Mouse (Mus musculus) left cerebral cortex, adult 2 months (tissue): ENCODE results near the gene Gpn2. TPM values are rescaled to one million over a fixed set of nuclear protein-coding genes. Genes with fewer than 3 reads are reported as not detected.
A peak's percentile ranks its signal among the peaks of the same experiment; 100 is the strongest.

Experiments used
- DNase-seq, 2 experiments: peaks; one replicate each; pipeline ENCODE4 v3.0.0; 2021 to 2022; ENCODE audit warnings: low spot score in 2 of 2, mixed read lengths in 1 of 2; ENCODE audit errors: extremely low spot score in 1 of 2
- H3K27ac ChIP-seq: fragments of 200-600 bp; 2 replicates; pipeline ENCODE4 v1.8.1; 2022
- H3K4me3 ChIP-seq: fragments of 200-600 bp; 2 replicates; pipeline ENCODE4 v1.8.1; 2022
- CTCF ChIP-seq: fragments of 200-600 bp; IDR thresholded peaks from 2 replicates; pipeline ENCODE4 v1.8.1; 2022; ENCODE audit warnings: antibody characterized with exemption, mild to moderate bottlenecking, moderate library complexity
- intact Hi-C: fragments of 180-260 bp; cut with DNase I; formaldehyde crosslinking; loops from one replicate; pipeline ENCODE4 v1.15.1; 2025
- long read RNA-seq, 2 experiments: library from polyadenylated mRNA; stranded (forward); transcript quantifications; one replicate each; pipeline ENCODE4 v2.0.0; 2021; ENCODE audit warnings: borderline mapping rate in 2 of 2
- total RNA-seq, 2 experiments: library from RNA; stranded (reverse); gene quantifications; 2 replicates each; pipeline ENCODE4 v1.2.3; 2021

The Gpn2 gene
- total RNA-seq = 10 to 100 TPM in 1 of 2 experiments, 1 to 10 TPM in 1; 9.4 to 12.3 TPM
- long read RNA-seq, experiment 1, transcript Gpn2-201 (5 exons, 1,367 nt) = major isoform, 5 of 5 reads
- long read RNA-seq, experiment 1, partial matches to known transcripts = 0 of 5 reads
- long read RNA-seq, experiment 1, other reads (novel, unspliced or antisense) = 0 of 5 reads
- long read RNA-seq, experiment 2, partial matches to known transcripts = 0 of 3 reads
- long read RNA-seq, experiment 2, other reads (novel, unspliced or antisense) = 1 of 3 reads

DNA sequence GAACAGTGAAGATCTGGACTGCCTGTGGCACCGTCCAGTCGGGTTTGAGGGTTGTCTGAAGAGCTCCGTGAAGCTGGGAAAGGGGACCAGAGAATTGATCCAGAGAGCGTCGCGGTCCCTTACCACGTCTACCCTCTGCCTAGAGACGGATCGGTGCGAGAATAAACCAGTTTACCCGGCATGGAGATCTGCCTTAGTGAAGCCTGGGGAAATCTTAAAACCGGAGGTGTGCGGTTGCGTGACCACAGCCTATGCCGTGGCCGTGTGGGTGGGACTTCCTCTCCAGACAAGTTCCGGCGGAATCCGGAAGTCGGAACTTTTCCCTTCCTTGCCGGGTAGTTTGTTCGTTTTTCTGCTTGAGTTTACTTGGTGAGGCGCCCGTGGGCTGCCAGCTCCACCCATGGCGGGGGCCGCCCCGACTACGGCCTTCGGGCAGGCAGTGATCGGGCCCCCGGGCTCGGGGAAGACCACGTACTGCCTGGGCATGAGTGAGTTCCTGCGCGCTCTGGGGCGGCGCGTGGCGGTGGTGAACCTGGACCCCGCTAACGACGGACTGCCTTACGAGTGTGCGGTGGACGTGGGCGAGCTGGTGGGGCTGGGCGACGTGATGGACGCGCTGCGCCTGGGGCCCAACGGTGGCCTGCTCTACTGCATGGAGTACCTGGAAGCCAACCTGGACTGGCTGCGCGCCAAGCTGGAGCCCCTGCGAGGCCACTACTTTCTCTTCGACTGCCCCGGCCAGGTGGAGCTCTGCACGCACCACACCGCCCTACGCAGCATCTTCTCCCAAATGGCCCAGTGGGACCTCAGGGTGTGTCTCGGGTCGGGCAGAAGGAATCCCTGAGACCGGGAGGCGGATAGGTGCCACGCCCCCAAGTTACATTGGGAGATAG, at the start of gene Gpn2:
Gene Gpn2, plus strand, starts transcription at position 304 of the 893 bp plus-strand sequence.
- TF ChIP-seq CTCF = no peak
- DNase-seq = peak; percentile 79
- intact Hi-C loops = no loop called here
- peak within 1 kb of the TSS; percentile 92 for H3K27ac ChIP-seq
- peak within 1 kb of the TSS; percentile 72 for H3K4me3 ChIP-seq

DNA sequence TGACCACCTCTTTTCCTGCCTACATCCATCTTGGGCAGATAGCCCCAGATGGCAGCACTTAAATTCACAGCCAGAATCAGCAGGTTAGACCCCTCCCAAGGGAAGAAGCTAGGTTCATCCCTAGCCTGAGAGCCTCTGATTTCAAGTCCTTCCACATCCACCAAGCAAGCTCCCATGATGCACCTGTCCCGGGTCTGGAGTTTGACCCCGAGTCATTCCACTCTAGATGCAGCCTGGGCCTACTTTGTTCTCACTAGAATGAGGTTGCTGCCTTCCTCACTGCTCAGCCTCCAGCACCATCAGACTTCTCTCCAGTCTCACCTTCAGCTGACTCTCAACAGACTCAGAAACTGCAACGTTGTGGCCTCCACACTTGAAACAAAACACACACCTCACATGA, 48.1 kb upstream of the Gpn2 start:
- Histone ChIP-seq H3K27ac (no peak overlapping the region), H3K4me3 (no peak overlapping the region)
- TF ChIP-seq CTCF = no peak
- intact Hi-C loops = no loop called here
- no peak for DNase-seq

GRCm38 (mm10) chr4:133536652-133537051, 47.5 kb upstream of the Gpn2 start:
- Histone ChIP-seq H3K4me3 (no peak overlapping the region), H3K27ac (no peak overlapping the region)
- TF ChIP-seq CTCF = no peak
- DNase-seq = no peak
- intact Hi-C loops = no loop called here

GRCm38 (mm10) chr4:133545272-133546231, 38.6 kb upstream of the Gpn2 start, which contains the start of gene Nudc:
Gene Nudc, minus strand, starts transcription at chr4:133545996.
- intact Hi-C loops = no loop called here
- Histone ChIP-seq H3K4me3 (peak within 1 kb of the TSS; percentile 97), H3K27ac (peak within 1 kb of the TSS; percentile 87)
- no peak for TF ChIP-seq CTCF
- DNase-seq = peak; percentile 94

DNA sequence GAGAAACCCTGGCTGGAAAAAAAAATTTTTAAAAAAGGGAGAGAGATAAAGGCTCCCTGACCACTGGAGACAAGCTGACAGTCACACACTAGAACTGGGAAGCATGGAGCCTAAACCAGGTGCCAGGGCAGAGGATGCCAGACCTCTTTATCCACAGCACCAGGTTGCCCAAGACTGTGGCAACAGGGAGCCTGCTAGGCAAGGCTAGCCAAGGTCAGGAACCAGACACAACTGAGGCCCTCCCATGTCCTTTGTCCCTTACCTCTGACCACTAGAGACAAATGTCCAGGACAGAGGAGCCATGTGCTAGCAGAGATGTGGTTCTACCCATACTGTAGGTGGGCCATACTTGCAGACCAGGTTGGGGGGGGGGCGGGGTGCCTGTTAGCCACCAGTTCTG, 32.1 kb upstream of the Gpn2 start:
- no peak for TF ChIP-seq CTCF
- intact Hi-C loops = no loop called here
- DNase-seq = no peak
- no peak overlapping the region for H3K4me3 ChIP-seq
- no peak overlapping the region for H3K27ac ChIP-seq

DNA sequence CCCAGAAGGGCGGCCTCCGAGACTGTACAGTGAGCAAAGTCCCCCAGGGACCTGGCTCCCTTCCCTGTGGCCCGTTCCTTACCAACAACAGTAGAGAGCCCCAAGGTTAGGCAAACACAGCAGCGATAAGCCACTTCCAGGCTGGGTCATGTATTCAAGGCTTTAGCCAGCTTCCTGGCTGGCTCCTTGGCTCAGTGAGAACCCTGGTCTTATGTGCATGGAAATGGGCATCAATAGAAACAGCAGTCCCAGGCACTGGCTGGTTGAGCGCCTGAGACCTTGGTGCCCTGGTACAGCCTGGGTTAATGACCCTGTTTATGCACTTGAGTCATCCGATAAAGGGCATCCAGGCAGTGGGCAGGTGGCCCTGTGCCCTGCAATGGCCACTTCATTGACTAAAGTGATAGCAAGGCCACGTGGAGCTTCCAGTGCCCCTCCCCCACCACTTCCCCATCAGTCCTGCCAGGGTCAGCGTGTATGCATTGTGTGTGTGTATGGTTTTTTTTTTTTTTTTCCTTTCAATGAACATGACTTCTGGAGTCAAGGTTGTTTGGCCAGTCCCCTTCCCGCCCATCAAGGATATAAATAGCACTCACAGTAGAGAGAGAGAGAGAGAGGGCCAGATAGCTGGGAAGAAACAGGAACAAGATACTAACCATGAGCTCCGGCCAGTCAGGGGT, 31.3 kb upstream of the Gpn2 start, which contains the start of gene Nr0b2:
Gene Nr0b2, plus strand, starts transcription at position 609 of the 680 bp plus-strand sequence.
- TF ChIP-seq CTCF = no peak
- Histone ChIP-seq H3K4me3 (no peak within 1 kb of the TSS), H3K27ac (no peak within 1 kb of the TSS)
- no peak for DNase-seq
- intact Hi-C loops = no loop called here

DNA sequence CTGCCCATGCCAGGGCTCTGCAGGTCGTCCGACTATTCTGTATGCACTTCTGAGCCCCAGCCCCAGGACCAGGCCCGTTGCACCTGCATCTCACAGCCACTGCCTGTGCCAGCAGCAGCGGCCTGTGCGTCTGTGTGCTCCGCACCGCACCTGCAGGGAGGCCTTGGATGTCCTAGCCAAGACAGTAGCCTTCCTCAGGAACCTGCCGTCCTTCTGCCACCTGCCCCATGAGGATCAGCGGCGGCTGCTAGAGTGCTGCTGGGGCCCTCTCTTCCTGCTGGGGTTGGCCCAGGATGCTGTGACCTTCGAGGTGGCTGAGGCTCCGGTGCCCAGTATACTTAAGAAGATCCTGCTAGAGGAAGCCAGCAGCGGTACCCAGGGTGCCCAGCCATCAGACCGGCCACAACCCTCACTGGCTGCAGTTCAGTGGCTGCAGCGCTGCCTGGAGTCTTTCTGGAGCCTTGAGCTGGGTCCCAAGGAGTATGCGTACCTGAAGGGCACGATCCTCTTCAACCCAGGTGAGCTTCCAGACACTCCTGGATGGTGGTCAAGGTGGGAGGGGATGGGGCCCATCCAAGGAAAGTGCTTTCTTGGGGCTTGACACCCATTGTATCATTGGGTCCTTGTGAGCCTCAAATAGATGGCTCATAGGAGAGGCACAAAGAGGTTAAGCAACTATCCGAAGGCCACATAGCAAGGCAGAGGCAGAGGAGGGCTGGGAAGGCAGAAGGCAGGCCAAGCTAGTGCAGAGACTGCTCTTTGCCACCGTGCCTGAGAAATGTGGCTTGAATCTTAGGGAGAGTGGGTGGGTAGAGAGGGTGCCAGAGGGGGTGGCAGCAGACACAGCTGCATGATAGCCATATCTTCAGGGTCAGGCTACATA, 30.5 kb upstream of the Gpn2 start:
- intact Hi-C loops = no loop called here
- Histone ChIP-seq H3K4me3 (no peak overlapping the region), H3K27ac (no peak overlapping the region)
- DNase-seq = no peak
- no peak for TF ChIP-seq CTCF

GRCm38 (mm10) chr4:133557041-133557717, 27.0 kb upstream of the Gpn2 start:
- TF ChIP-seq CTCF = no peak
- DNase-seq = no peak
- intact Hi-C loops = no loop called here
- Histone ChIP-seq H3K4me3 (no peak overlapping the region), H3K27ac (no peak overlapping the region)

DNA sequence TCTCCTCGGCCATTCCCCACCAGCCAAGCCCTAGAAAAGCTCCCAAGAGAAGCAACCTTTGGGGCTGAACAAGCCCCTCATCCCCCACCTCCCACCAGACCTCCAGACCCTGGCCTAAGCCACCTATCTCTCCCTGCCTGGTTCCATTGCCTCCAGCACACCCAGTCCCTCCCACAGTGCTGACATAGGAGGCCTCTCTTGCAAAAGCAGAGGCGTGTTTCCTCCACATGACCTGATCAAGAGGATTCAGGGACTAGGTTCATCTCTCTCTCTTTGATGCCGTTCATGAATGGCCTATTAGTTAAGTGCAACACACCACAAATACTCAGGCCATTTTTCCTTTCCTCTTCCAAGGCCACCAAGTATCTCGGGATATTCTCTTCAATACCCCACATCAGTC, 24.3 kb upstream of the Gpn2 start:
- intact Hi-C loops = no loop called here

DNA sequence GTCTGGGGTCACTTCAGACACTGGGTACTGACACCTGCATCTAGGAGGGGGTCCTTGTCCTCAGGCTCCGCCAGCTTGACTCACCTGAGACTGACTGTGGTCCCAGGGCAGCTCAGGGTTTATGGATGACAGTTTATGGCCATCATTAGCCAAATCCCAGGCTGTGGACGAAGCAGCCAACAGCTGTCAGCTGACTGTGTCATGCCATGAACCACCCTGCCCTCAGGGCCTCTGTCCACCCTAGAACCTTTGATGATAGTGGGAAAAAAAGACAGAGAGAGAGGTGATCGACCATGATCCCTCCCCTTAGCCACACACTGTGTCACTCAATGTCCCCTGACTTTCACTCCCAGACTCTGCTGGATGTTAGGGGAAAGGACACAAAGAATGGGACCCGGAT, 22.5 kb upstream of the Gpn2 start:
- DNase-seq = no peak
- TF ChIP-seq CTCF = no peak
- Histone ChIP-seq H3K27ac (no peak overlapping the region), H3K4me3 (no peak overlapping the region)
- intact Hi-C loops = no loop called here

More for the DNA sequence above, 24.3 kb upstream of the Gpn2 start:
- H3K27ac ChIP-seq = no peak overlapping the region
- no peak for DNase-seq
- TF ChIP-seq CTCF = no peak
- no peak overlapping the region for H3K4me3 ChIP-seq
